Mouse (Mus musculus) limb, embryonic 13.5 days (tissue): Measurements from ENCODE around the gene Ranbp3l. TPM values are rescaled to one million over a fixed set of nuclear protein-coding genes. Genes with fewer than 3 reads are reported as not detected.
"Not testable (repeated sequence)": the region's sequence is repeated elsewhere in the genome, so short reads cannot be mapped to it uniquely, and the experiment has no call there.

Experiments
- ATAC-seq: fragments of 200-750 bp; cut with Nextera tagmentation; 2 replicates; pipeline ENCODE4 v1.8.0; 2017; ENCODE audit warnings: low read depth, moderate number of reproducible peaks, moderate TSS enrichment; ENCODE audit not compliant: low FRiP score
- H3K27ac ChIP-seq: fragments of 300-500 bp; sonication (generic); 2 replicates; pipeline ENCODE4 v1.5.1; 2015; ENCODE audit warnings: inconsistent platforms, mild to moderate bottlenecking, moderate library complexity
- H3K27me3 ChIP-seq: fragments of 300-500 bp; sonication (generic); 2 replicates; pipeline ENCODE4 v1.6.1; 2015; ENCODE audit warnings: mild to moderate bottlenecking, inconsistent platforms
- H3K36me3 ChIP-seq: fragments of 300-500 bp; sonication (generic); 2 replicates; pipeline ENCODE4 v1.6.1; 2015; ENCODE audit warnings: inconsistent platforms, mild to moderate bottlenecking, moderate library complexity
- H3K4me1 ChIP-seq: fragments of 300-500 bp; sonication (generic); 2 replicates; pipeline ENCODE4 v1.6.1; 2015; ENCODE audit warnings: inconsistent platforms
- H3K4me2 ChIP-seq: fragments of 300-500 bp; sonication (generic); replicated peaks from 2 replicates; pipeline ENCODE4 v1.6.1; 2015; ENCODE audit warnings: inconsistent platforms, mild to moderate bottlenecking, moderate library complexity
- H3K4me3 ChIP-seq: fragments of 300-500 bp; sonication (generic); 2 replicates; pipeline ENCODE4 v1.5.1; 2015; ENCODE audit warnings: moderate library complexity, mild to moderate bottlenecking, inconsistent platforms
- H3K9ac ChIP-seq: fragments of 300-500 bp; sonication (generic); 2 replicates; pipeline ENCODE4 v1.6.1; 2015; ENCODE audit warnings: mild to moderate bottlenecking, inconsistent platforms
- H3K9me3 ChIP-seq: fragments of 300-500 bp; sonication (generic); 2 replicates; pipeline ENCODE4 v1.6.1; 2016; ENCODE audit warnings: inconsistent platforms
- WGBS: fragments of 180-500 bp; shearing (Covaris S2); methylation state at CpG from one replicate; pipeline ENCODE4 v1.1.7; 2015; 5-methylcytosine and 5-hydroxymethylcytosine counted together
- polyA plus RNA-seq: library from polyadenylated mRNA; unstranded; fragments of >200 nt; fragmentation: Nextera tagmentation; extraction: Ambion mirVana; gene quantifications from 2 replicates; pipeline ENCODE4 v1.2.1, GENCODE M21; 2015

Gene Ranbp3l
- polyA plus RNA-seq, 1 experiment from 2014 or later: 0.41 TPM

DNA sequence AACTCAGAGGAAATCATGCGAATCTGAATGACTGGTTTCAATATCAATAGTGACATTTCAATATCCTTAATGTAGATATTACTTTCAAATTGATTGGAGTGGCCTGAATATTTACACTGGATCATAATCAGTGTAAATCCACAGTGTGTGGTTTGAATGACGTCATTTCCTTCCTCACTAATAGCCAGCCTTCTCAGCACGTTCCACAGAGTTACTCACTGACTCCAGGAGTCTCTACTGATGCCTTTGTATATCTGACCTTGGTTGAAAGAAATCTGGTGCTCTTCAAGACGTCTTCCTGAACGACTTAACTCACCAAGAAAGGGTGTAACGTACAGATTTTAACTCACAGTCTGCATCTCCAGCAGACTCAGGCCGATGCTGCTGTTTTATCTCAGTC, 27.7 kb downstream of the Ranbp3l start:
- H3K4me2 ChIP-seq: no peak overlapping the region
- no peak overlapping the region for H3K4me3 ChIP-seq
- no peak overlapping the region for H3K27ac ChIP-seq
- H3K9ac ChIP-seq: no peak overlapping the region
- WGBS: 65% methylated on average over 7 of the region's 7 CpGs
- H3K36me3 ChIP-seq: no peaks in the 10 kb centered on the region
- no peak for ATAC-seq
- H3K27me3 ChIP-seq: no peaks in the 10 kb centered on the region
- H3K9me3 ChIP-seq: no peaks in the 10 kb centered on the region
- H3K4me1 ChIP-seq: no peaks in the 10 kb centered on the region

DNA sequence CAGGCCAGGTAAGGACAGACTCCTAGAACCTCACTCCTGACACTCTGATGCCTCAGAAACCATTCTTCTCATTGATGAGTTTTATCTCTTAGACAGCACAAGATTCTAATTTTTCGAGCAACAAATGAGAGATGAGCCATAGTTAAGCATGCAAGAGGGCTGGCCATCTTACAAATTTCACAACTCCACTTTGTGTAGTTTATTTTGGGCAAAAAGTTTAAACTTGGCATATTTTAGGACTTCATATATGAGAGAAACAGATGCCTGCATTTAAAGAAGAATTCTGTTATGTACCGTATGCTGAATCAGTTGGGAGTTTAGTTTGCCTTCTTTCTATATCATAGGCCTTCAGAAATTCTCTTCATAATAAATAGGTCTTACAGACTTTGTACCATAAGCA, 35.0 kb downstream of the Ranbp3l start:
- no peaks in the 10 kb centered on the region for H3K27me3 ChIP-seq
- no peaks in the 10 kb centered on the region for H3K36me3 ChIP-seq
- no peak overlapping the region for H3K27ac ChIP-seq
- no peak overlapping the region for H3K4me2 ChIP-seq
- no peak overlapping the region for H3K4me3 ChIP-seq
- H3K9me3 ChIP-seq: no peaks in the 10 kb centered on the region
- 80% methylated on average over 2 of the region's 2 CpGs for WGBS
- ATAC-seq: no peak
- no peaks in the 10 kb centered on the region for H3K4me1 ChIP-seq
- H3K9ac ChIP-seq: no peak overlapping the region

DNA sequence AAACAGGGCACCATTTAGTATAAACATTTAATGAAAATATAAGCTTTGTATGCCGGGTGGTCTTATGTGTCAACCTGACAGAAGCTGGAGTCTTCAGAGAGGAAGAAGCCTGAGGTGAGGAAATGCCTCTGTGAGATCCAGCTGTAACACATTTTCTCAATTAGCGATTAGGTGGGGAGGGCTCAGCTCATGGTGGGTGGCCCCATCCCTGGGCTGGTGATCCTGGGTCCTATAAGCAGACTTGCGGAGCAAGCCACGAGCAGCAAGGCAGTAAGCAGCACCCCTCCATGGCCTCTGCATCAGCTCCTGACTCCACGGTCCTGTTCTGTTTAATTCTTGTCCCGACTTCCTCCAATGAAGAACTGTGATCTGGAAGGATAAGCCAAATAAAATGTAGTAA, 41.4 kb downstream of the Ranbp3l start:
- H3K9me3 ChIP-seq: no peaks in the 10 kb centered on the region
- no peak overlapping the region for H3K9ac ChIP-seq
- H3K36me3 ChIP-seq: no peaks in the 10 kb centered on the region
- no peak overlapping the region for H3K4me2 ChIP-seq
- H3K4me1 ChIP-seq: no peaks in the 10 kb centered on the region
- H3K27me3 ChIP-seq: no peaks in the 10 kb centered on the region
- WGBS: 34% methylated on average over 6 of the region's 6 CpGs
- H3K27ac ChIP-seq: no peak overlapping the region
- no peak for ATAC-seq
- no peak overlapping the region for H3K4me3 ChIP-seq

DNA sequence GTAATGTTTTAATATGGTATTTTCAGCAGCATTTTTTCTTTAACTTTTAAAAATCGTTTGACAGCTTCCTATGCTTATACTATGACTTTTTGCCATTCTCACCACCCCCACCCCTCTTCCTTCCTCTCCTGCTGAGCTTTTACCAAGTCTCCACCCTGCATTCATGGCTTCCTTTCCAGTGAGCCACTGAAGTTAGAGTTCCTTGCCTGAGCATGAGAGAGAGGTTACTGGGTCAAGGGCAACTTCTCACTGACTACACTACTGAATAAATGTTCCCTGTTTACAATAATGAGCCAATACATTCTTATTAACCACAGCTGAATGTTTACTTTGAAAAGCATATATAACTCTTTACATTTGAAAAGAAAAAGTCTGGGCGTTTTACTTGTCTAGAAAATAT, 46.8 kb downstream of the Ranbp3l start:
- H3K4me2 ChIP-seq: no peak overlapping the region
- WGBS: 75% methylated on average over 2 of the region's 2 CpGs
- H3K9me3 ChIP-seq: peaks cover 4% of the 10 kb centered on the region
- H3K4me3 ChIP-seq: no peak overlapping the region
- H3K9ac ChIP-seq: no peak overlapping the region
- ATAC-seq: no peak
- no peaks in the 10 kb centered on the region for H3K27me3 ChIP-seq
- H3K36me3 ChIP-seq: no peaks in the 10 kb centered on the region
- no peak overlapping the region for H3K27ac ChIP-seq
- no peaks in the 10 kb centered on the region for H3K4me1 ChIP-seq

DNA sequence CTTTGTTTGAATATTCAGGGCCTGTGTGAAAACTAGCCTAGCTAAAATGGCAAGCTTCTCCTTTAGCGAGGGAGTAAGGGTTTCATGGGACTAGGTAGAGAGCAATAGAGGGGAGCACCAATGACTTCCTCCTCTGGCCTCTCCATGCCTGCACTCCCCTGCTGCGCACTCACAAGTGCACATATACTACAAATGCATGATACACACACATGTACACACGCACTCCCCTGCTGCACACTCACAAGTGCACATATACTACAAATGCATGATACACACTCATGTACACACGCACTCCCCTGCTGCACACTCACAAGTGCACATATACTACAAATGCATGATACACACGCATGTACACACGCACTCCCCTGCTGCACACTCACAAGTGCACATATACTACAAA, 47.7 kb downstream of the Ranbp3l start:
- not testable (repeated sequence) for H3K4me2 ChIP-seq, H3K4me3 ChIP-seq, H3K4me1 ChIP-seq, H3K9ac ChIP-seq, ATAC-seq, H3K27ac ChIP-seq, H3K9me3 ChIP-seq, H3K27me3 ChIP-seq, H3K36me3 ChIP-seq
- 79% methylated on average over 6 of the region's 6 CpGs for WGBS

DNA sequence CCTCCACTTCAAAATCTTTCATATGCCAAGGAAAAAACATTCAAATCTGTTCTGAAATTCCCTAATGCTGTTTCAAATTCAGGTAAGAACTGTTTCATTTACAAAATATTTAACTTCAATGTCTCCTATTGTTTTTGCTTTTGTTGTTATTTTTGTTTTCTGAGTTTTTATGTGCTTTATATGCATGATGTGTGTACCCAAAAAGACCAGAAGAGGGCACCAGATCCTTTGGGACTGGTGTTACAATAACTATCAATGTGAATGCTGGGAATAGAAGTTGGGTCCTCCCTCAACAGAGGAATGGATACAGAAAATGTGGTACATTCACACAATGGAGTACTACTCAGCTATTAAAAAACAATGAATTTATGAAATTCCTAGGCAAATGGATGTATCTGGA, 88.0 kb downstream of the Ranbp3l start:
- no peaks in the 10 kb centered on the region for H3K36me3 ChIP-seq
- H3K27ac ChIP-seq: no peak overlapping the region
- H3K4me2 ChIP-seq: no peak overlapping the region
- no peaks in the 10 kb centered on the region for H3K4me1 ChIP-seq
- no peak overlapping the region for H3K4me3 ChIP-seq
- ATAC-seq: no peak
- H3K27me3 ChIP-seq: no peaks in the 10 kb centered on the region
- H3K9ac ChIP-seq: no peak overlapping the region
- H3K9me3 ChIP-seq: no peaks in the 10 kb centered on the region

DNA sequence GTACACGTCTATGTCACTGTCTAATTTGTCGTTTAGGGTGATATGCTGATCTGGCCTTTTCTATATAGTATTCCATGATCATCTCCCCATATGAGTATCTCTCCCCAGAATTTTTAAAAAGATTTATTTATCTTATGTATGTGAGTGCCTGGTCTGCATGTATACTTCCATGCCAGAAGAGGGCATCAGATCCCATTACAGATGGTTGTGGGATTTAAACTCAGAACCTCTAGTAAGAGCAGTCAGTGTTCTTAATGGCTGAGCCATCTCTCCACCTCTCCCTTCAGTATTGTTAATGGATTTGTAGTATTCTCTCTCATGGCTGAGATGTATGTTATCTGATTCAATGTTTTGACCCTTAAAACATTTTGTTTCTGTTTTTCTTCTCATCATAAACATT, 92.1 kb downstream of the Ranbp3l start:
- no peaks in the 10 kb centered on the region for H3K36me3 ChIP-seq
- WGBS: 82% methylated on average over 2 of the region's 2 CpGs
- H3K9me3 ChIP-seq: no peaks in the 10 kb centered on the region
- no peaks in the 10 kb centered on the region for H3K4me1 ChIP-seq
- H3K4me3 ChIP-seq: no peak overlapping the region
- H3K27ac ChIP-seq: no peak overlapping the region
- H3K4me2 ChIP-seq: no peak overlapping the region
- H3K27me3 ChIP-seq: no peaks in the 10 kb centered on the region
- no peak for ATAC-seq
- no peak overlapping the region for H3K9ac ChIP-seq

DNA sequence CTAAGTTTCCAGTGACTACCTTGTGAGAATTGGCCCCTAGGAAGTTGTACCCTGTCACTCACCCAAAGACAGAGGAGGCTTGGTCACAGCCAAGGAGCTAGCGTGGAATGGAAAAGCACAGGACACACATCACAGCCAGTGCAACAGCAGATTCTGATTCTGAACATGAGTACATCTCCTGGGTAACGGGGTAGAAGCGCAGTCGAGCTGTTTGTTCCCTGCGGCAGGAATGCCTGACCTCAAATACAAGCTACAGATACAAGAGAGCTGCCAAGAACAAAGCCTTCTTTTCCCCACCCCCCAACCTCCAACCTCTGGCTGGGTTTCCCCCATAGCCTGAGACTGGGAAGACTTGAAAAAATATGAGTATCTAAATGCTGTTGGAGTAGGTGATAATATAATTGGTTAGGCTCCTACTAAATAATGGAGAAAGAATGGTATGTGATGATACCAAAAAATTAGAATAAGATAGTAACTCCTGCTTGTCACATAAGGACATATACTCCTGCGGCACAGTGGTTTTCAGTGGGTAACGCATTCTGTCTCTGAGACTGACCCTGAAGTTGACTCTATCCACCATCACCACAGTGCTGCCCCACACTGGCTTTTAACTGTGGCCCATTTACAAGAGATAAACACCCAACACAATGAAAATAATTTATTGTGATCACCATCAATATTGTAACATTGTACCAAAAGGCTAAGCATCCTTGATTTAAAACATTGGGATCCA, 93.6 kb downstream of the Ranbp3l start:
- Histone ChIP-seq H3K4me1 (no peaks in the 10 kb centered on the region), H3K27me3 (no peaks in the 10 kb centered on the region), H3K4me3 (no peak overlapping the region), H3K36me3 (no peaks in the 10 kb centered on the region), H3K27ac (no peak overlapping the region), H3K4me2 (no peak overlapping the region), H3K9me3 (no peaks in the 10 kb centered on the region), H3K9ac (no peak overlapping the region)
- 80% methylated on average over 7 of the region's 7 CpGs for WGBS
- no peak for ATAC-seq

DNA sequence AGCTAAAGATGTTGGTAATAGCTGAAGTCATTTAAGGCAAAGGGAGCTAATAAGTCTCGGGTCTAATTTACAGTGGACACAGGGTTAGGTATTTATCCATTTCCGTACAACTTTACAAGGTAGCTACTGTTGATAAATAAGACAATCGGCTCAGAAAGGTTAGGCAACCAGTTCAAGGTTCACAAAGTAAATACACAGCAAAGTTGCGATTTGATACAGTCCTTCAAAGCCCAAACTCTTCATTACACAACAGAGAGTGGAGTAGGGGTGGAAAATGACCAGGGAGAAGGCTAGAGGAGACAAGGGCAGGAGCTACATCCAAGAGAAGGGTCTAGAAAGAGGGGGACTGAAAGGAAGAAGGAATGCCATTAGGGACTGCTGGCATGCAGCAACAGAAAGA, 101.1 kb downstream of the Ranbp3l start:
- H3K4me2 ChIP-seq: no peak overlapping the region
- H3K27me3 ChIP-seq: no peaks in the 10 kb centered on the region
- no peaks in the 10 kb centered on the region for H3K9me3 ChIP-seq
- H3K4me3 ChIP-seq: no peak overlapping the region
- no peak overlapping the region for H3K27ac ChIP-seq
- ATAC-seq: no peak
- H3K9ac ChIP-seq: no peak overlapping the region
- H3K36me3 ChIP-seq: no peaks in the 10 kb centered on the region
- peaks cover 23% of the 10 kb centered on the region for H3K4me1 ChIP-seq
- WGBS: 87% methylated on average over 4 of the region's 4 CpGs

DNA sequence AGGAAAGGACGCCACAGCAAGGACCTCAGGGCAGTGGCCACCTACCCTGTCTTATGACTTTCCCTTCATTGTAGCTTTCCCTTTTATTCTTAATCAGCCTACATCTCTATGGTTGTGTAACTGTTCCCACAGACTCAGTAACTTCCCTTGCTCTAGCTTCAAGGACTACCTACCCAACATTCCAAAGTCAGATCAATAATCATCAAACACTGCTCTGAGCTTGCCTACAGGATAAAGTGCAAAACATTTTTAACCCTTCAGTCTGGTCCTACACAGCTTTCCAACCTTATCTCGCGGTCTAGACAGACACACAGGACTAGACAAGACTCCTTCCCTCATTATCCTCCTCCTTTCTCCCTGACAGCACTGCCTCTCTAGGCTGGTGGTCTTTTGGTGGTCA, 102.6 kb downstream of the Ranbp3l start:
- H3K9ac ChIP-seq: peak overlapping the region; percentile 79
- peak overlapping the region; percentile 88 for H3K4me3 ChIP-seq
- H3K9me3 ChIP-seq: no peaks in the 10 kb centered on the region
- H3K27ac ChIP-seq: peak overlapping the region; percentile 81
- H3K36me3 ChIP-seq: no peaks in the 10 kb centered on the region
- H3K4me1 ChIP-seq: peaks cover 36% of the 10 kb centered on the region
- 1% methylated on average over 3 of the region's 3 CpGs for WGBS
- H3K27me3 ChIP-seq: no peaks in the 10 kb centered on the region
- peak overlapping the region; percentile 79 for H3K4me2 ChIP-seq
- ATAC-seq: no peak

DNA sequence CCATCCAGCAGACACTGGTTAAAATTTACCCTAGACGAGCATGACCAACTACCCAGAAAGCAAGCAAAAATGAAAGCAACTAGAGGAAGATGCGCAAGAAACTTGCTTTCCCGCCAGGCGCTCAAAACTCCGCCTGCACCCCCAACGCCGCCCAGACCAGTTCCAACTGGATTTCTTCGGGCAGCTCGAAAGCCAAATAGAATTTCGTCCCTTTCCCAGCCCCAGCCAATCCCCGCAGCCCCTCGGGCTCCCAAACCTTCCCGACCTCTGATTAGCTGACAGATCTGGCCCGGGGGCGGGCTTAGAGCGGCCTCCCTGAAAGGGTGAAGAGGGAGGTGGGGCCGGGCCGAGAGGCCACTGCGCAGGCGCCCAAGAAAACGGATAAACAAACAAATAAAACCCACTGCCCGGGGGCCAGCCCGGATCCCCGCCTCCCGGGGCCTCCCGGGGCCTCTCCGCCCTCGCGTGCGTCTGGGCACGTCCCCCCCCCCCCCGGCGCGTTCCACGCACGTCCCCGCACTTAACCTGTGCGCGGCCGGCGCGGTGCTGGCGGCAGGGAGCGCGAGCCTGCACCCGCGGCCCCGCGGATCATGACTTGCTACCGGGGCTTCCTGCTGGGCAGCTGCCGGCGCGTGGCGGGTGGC, 103.3 kb downstream of the Ranbp3l start, which contains the start of gene Nadk2:
Gene Nadk2, plus strand, starts transcription at position 349 of the 644 bp plus-strand sequence.
- no peaks in the 10 kb centered on the region for H3K27me3 ChIP-seq
- H3K27ac ChIP-seq: peak within 1 kb of the TSS; percentile 91
- H3K36me3 ChIP-seq: no peaks in the 10 kb centered on the region
- H3K9me3 ChIP-seq: no peaks in the 10 kb centered on the region
- H3K4me1 ChIP-seq: peaks cover 41% of the 10 kb centered on the region
- ATAC-seq: peak; percentile 99
- H3K4me2 ChIP-seq: peak within 1 kb of the TSS; percentile 79
- H3K9ac ChIP-seq: peak within 1 kb of the TSS; percentile 93
- peak within 1 kb of the TSS; percentile 88 for H3K4me3 ChIP-seq
- under 1% methylated on average over 50 of the region's 54 CpGs for WGBS

DNA sequence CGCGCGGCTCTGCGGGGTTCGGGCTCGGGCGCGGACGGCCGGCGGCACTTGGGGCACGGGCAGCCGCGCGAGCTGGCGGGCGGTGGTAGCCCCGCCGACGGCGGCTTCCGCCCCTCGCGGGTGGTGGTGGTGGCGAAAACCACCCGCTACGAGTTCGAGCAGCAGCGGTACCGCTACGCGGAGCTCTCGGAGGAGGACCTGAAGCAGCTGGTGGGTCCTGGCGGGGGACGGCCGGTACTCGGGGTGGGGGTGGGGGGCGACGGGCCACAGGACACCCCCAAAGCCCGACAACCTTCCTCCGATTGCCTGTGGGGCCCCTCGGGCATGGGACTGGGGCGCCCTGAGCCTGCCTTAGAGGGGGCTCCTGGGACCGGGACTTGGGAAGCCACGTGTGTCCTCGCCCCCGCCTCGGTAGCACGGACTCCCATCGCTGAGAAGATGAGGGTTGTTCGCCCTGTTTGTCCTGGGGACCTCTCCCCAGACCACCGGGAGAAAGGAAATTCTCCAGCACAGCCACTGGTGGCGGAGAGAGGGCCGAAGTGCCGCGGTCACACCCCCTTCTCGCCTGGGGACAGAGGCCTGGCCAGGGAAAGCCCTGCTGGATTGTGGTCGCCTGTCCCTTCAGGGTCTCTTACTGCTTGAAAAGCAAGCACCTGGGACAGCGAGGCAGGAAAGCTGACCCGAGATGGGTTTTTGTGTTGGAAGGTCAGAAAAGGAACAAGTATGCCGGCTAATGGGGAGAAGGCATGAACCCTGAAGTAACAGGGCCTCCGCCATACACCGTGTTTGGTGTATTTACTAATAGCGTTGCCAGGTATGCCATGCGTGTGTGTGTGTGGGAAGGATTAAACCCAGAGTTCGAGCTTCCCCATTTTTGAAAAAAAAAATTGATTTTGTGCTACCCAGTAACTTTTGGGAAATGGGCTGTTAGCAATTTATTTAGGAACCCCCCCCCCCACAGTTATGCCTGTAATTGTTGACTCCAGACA, 104.1 kb downstream of the Ranbp3l start:
- under 1% methylated on average over 64 of the region's 66 CpGs for WGBS
- H3K36me3 ChIP-seq: peaks cover 3% of the 10 kb centered on the region; the same call in 1 of the 2 replicates

More for the DNA sequence above, 104.1 kb downstream of the Ranbp3l start:
- H3K4me2 ChIP-seq: peak overlapping the region; percentile 78
- peaks cover 41% of the 10 kb centered on the region for H3K4me1 ChIP-seq
- no peaks in the 10 kb centered on the region for H3K27me3 ChIP-seq
- H3K4me3 ChIP-seq: peak overlapping the region; percentile 88
- H3K27ac ChIP-seq: peak overlapping the region; percentile 91
- no peaks in the 10 kb centered on the region for H3K9me3 ChIP-seq
- peak; percentile 16 for ATAC-seq
- peak overlapping the region; percentile 93 for H3K9ac ChIP-seq
